ENCODE assay signal across 8 mouse cellular contexts in genomic region chr8:107324142-107324541, GRCm38 (mm10). TPM values are rescaled to one million over a fixed set of nuclear protein-coding genes. Genes with fewer than 3 reads are reported as not detected.
A peak's percentile ranks its signal among the peaks of the same experiment; 100 is the strongest.
DNase-seq lines count a peak whose midpoint lies in the region; ATAC-seq and TF ChIP-seq lines count a peak whose summit lies in the region.

No protein-coding gene starts in this region.

- H3K9me3 ChIP-seq in heart, embryonic 11.5 days (replicated peaks; ENCODE audit: control insufficient read depth, low read length): no peaks in the 10 kb centered on the region
- no peaks in the 10 kb centered on the region for H3K9me3 ChIP-seq in intestine, embryonic 14.5 days (ENCODE audit: control insufficient read depth, low read length)
- H3K9me3 ChIP-seq in midbrain, embryonic 11.5 days (ENCODE audit: control insufficient read depth, low read length): no peaks in the 10 kb centered on the region

- no peaks in the 10 kb centered on the region for H3K36me3 ChIP-seq in heart, embryonic 11.5 days (ENCODE audit: control insufficient read depth, insufficient read depth, low read length)
- 0 out of 2 replicates have a peak, but pooled peaks cover 2% of the 10 kb centered on the region for H3K36me3 ChIP-seq in intestine, embryonic 14.5 days (ENCODE audit: control insufficient read depth, insufficient read depth, low read length)
- no peaks in the 10 kb centered on the region for H3K36me3 ChIP-seq in midbrain, embryonic 11.5 days (ENCODE audit: control insufficient read depth, insufficient read depth, low read length)
- H3K36me3 ChIP-seq in spleen, adult 2 months (ENCODE audit: control insufficient read depth, insufficient read depth, low read length): no peaks in the 10 kb centered on the region

- TF ChIP-seq CTCF in spleen, adult 2 months (IDR thresholded peaks at IDR 0.05; ENCODE audit: extremely low read depth, insufficient read depth, insufficient read length, insufficient replicate concordance): peak; percentile 92; the same call in 1 of the 2 replicates

- no peaks in the 10 kb centered on the region for H3K27me3 ChIP-seq in heart, embryonic 11.5 days (ENCODE audit: control insufficient read depth, insufficient read depth, low read length)
- H3K27me3 ChIP-seq in intestine, embryonic 14.5 days (replicated peaks; ENCODE audit: control insufficient read depth, insufficient read depth, low read length): no peaks in the 10 kb centered on the region
- no peaks in the 10 kb centered on the region for H3K27me3 ChIP-seq in midbrain, embryonic 11.5 days (ENCODE audit: control insufficient read depth, insufficient read depth, low read length)
- H3K27me3 ChIP-seq in spleen, adult 2 months (ENCODE audit: control insufficient read depth, insufficient read depth, low read length): no peaks in the 10 kb centered on the region

- no peaks in the 10 kb centered on the region for H3K4me1 ChIP-seq in heart, embryonic 11.5 days (ENCODE audit: control insufficient read depth, insufficient read depth, low read length)
- H3K4me1 ChIP-seq in intestine, embryonic 14.5 days (replicated peaks; ENCODE audit: control insufficient read depth, insufficient read depth, low read length): no peaks in the 10 kb centered on the region
- no peaks in the 10 kb centered on the region for H3K4me1 ChIP-seq in midbrain, embryonic 11.5 days (ENCODE audit: control insufficient read depth, insufficient read depth, low read length)
- H3K4me1 ChIP-seq in spleen, adult 2 months (ENCODE audit: control insufficient read depth, insufficient read depth, insufficient read length): no peaks in the 10 kb centered on the region

- no peak for ATAC-seq in heart, embryonic 11.5 days (replicated peaks; ENCODE audit: insufficient number of reproducible peaks, low FRiP score, low TSS enrichment)
- peak; percentile 75; the same call in 1 of the 2 replicates for ATAC-seq in intestine, embryonic 14.5 days (replicated peaks; ENCODE audit: low FRiP score, low TSS enrichment, low read depth)
- no peak for ATAC-seq in midbrain, embryonic 11.5 days (ENCODE audit: low FRiP score)

- no peak overlapping the region for H3K27ac ChIP-seq in heart, embryonic 11.5 days (ENCODE audit: low read depth, low read length)
- no peak overlapping the region for H3K27ac ChIP-seq in intestine, embryonic 14.5 days (ENCODE audit: low read depth)
- H3K27ac ChIP-seq in midbrain, embryonic 11.5 days (ENCODE audit: low read depth, low read length): no peak overlapping the region
- no peak overlapping the region for H3K27ac ChIP-seq in spleen, adult 2 months (ENCODE audit: insufficient read depth, low read length)

- no peak overlapping the region for H3K4me2 ChIP-seq in heart, embryonic 11.5 days
- H3K4me2 ChIP-seq in intestine, embryonic 14.5 days (ENCODE audit: low read length): no peak overlapping the region
- H3K4me2 ChIP-seq in midbrain, embryonic 11.5 days: no peak overlapping the region

- no peak overlapping the region for H3K9ac ChIP-seq in heart, embryonic 11.5 days (ENCODE audit: low read depth, low read length)
- H3K9ac ChIP-seq in intestine, embryonic 14.5 days (ENCODE audit: low read length): no peak overlapping the region
- H3K9ac ChIP-seq in midbrain, embryonic 11.5 days (ENCODE audit: low read length): no peak overlapping the region

- no peak overlapping the region for H3K4me3 ChIP-seq in heart, embryonic 11.5 days (ENCODE audit: low read depth, low read length)
- H3K4me3 ChIP-seq in intestine, embryonic 14.5 days (ENCODE audit: low read depth, low read length): no peak overlapping the region
- H3K4me3 ChIP-seq in midbrain, embryonic 11.5 days (ENCODE audit: low read depth, low read length): no peak overlapping the region
- no peak overlapping the region for H3K4me3 ChIP-seq in spleen, adult 2 months (ENCODE audit: extremely low read depth, insufficient read depth, insufficient read length)

- TF ChIP-seq POLR2A in spleen, adult 2 months (IDR thresholded peaks at IDR 0.05; ENCODE audit: low read depth, low read length): no peak

- WGBS in heart, embryonic 11.5 days (ENCODE audit: insufficient replicate concordance): 3% methylated on average over 1 of the region's 1 CpGs
- 3% methylated on average over 1 of the region's 1 CpGs for WGBS in intestine, embryonic 14.5 days
- WGBS in midbrain, embryonic 11.5 days: 0% methylated on average over 1 of the region's 1 CpGs
- WGBS in spleen, adult 2 months: 0% methylated on average over 1 of the region's 1 CpGs

- peak; percentile 84 to 89 for DNase-seq in heart, adult 18-20 months
- DNase-seq in cerebellum, adult 9-11 months: peak; percentile 79
- DNase-seq in frontal cortex, postnatal 25 days (ENCODE audit: low spot score in 2 of 2): peak; percentile 32 to 67
- peak; percentile 83 for DNase-seq in intestine, embryonic 14.5 days (ENCODE audit: low spot score)
- DNase-seq in left cerebral cortex, adult 8-10 months (ENCODE audit: low spot score in 2 of 2): peak; percentile 33 to 42
- peak; percentile 97 for DNase-seq in midbrain, embryonic 11.5 days (ENCODE audit: low spot score, missing footprints)
- peak; percentile 68 to 72 for DNase-seq in spleen, adult 2 months (ENCODE audit: low read depth in 1 of 2, low spot score in 2 of 2)

RNA-seq across cellular contexts. Expression of gene Nfat5, which starts 30.9 kb away (rescaled TPM):
- total RNA-seq in heart, adult 18-20 months (2021): 10 to 100 TPM; 18.4 to 23.1 TPM
- 11.2 and 12.2 TPM in 2 replicates for polyA plus RNA-seq in heart, embryonic 11.5 days (2014; fragmentation: Nextera tagmentation; extraction: Ambion mirVana)
- polyA plus RNA-seq in intestine, embryonic 14.5 days (2014; fragmentation: Nextera tagmentation; extraction: Ambion mirVana): 12.3 and 14.7 TPM in 2 replicates
- 10 to 100 TPM; 46.1 to 69.6 (median 60.0) TPM for total RNA-seq in left cerebral cortex, adult 8-10 months (2022)
- 6.5 and 7.6 TPM in 2 replicates for polyA plus RNA-seq in midbrain, embryonic 11.5 days (2014; fragmentation: Nextera tagmentation; extraction: Ambion mirVana)
- 13.1 and 14.4 TPM in 2 replicates for polyA plus RNA-seq in spleen, adult 2 months (2012; rRNA removed)

Comparison
In these comparisons a context has a peak if more than half of its experiments do, and no peak if none do; other contexts are left out.
1. DNase-seq: peak in every context shown above with its lines; median percentile 97 in midbrain, embryonic 11.5 days; 86 in heart, adult 18-20 months; 83 in intestine, embryonic 14.5 days; 79 in cerebellum, adult 9-11 months; 70 in spleen, adult 2 months; 50 in frontal cortex, postnatal 25 days; 38 in left cerebral cortex, adult 8-10 months.